Mouse (Mus musculus) kidney, adult 2 months (tissue): Measurements from ENCODE around the gene Ttll11. TPM values are rescaled to one million over a fixed set of nuclear protein-coding genes. Genes with fewer than 3 reads are reported as not detected.
A peak's percentile ranks its signal among the peaks of the same experiment; 100 is the strongest.

Experiments
- DNase-seq: peaks from one replicate; pipeline ENCODE4 v3.0.0; 2021
- H3K27ac ChIP-seq: fragments of 200-500 bp; 2 replicates; pipeline ENCODE4 v1.5.1; 2012; ENCODE audit warnings: low read depth, low read length, control low read depth, inconsistent platforms; ENCODE audit not compliant: insufficient read depth
- H3K27me3 ChIP-seq: fragments of 200-500 bp; replicated peaks from 2 replicates; pipeline ENCODE4 v1.6.1; 2012; ENCODE audit warnings: mild to moderate bottlenecking, moderate library complexity, low read length, inconsistent platforms; ENCODE audit not compliant: control insufficient read depth, insufficient read depth
- H3K36me3 ChIP-seq: fragments of 200-500 bp; 2 replicates; pipeline ENCODE4 v1.6.1; 2012; ENCODE audit warnings: mild to moderate bottlenecking, moderate library complexity, low read length, inconsistent platforms; ENCODE audit not compliant: control insufficient read depth, insufficient read depth
- H3K4me1 ChIP-seq: fragments of 200-500 bp; 2 replicates; pipeline ENCODE4 v1.6.1; 2011; ENCODE audit warnings: low read length; ENCODE audit not compliant: control insufficient read depth, insufficient read depth
- H3K4me3 ChIP-seq: fragments of 200-500 bp; 2 replicates; pipeline ENCODE4 v1.5.1; 2011; ENCODE audit warnings: mild to moderate bottlenecking, low read depth, low read length, control low read depth; ENCODE audit not compliant: insufficient read depth
- CTCF ChIP-seq: fragments of 200-500 bp; conservative IDR thresholded peaks from 2 replicates; pipeline ENCODE4 v1.5.1; 2011; ENCODE audit warnings: low read depth, mild to moderate bottlenecking, control low read depth, low read length, moderate library complexity, mixed read lengths; ENCODE audit not compliant: insufficient read depth, insufficient read length
- POLR2A ChIP-seq: fragments of 200-500 bp; IDR thresholded peaks from one replicate; pipeline ENCODE4 v1.6.1; 2011; ENCODE audit warnings: low read depth, low read length, control low read depth
- WGBS: fragments of 180-500 bp; shearing (Covaris S2); methylation state at CpG from one replicate; pipeline ENCODE4 v1.1.7; 2018; 5-methylcytosine and 5-hydroxymethylcytosine counted together
- polyA plus RNA-seq: library from polyadenylated mRNA; depleted of rRNA; stranded (reverse); fragments of >200 nt; gene quantifications from 2 replicates; pipeline ENCODE4 v1.2.3, GENCODE M21; 2012

Ttll11 gene
- polyA plus RNA-seq, 1 experiment = 0.41 TPM

GRCm38 (mm10) chr2:35944896-35945295 is 34.8 kb downstream of the Ttll11 start:
- Histone ChIP-seq H3K4me1 (no peaks in the 10 kb centered on the region), H3K27me3 (no peaks in the 10 kb centered on the region), H3K36me3 (no peaks in the 10 kb centered on the region), H3K27ac (no peak overlapping the region), H3K4me3 (no peak overlapping the region)
- DNase-seq = no peak
- TF ChIP-seq CTCF = no peak
- no peak for TF ChIP-seq POLR2A
- WGBS = 97% methylated on average over 4 of the region's 4 CpGs

- Histone ChIP-seq H3K27ac (no peak overlapping the region), H3K4me3 (no peak overlapping the region), H3K4me1 (no peaks in the 10 kb centered on the region), H3K36me3 (no peaks in the 10 kb centered on the region), H3K27me3 (no peaks in the 10 kb centered on the region)
- no peak for TF ChIP-seq CTCF
- no peak for TF ChIP-seq POLR2A
- no peak for DNase-seq
- 67% methylated on average over 9 of the region's 9 CpGs for WGBS
These were observed 36.8 kb downstream of the Ttll11 start for GRCm38 (mm10) chr2:35942960-35943359.

GRCm38 (mm10) chr2:35935045-35935444 is 44.7 kb downstream of the Ttll11 start:
- Histone ChIP-seq H3K4me3 (no peak overlapping the region), H3K36me3 (no peaks in the 10 kb centered on the region), H3K27me3 (no peaks in the 10 kb centered on the region), H3K27ac (no peak overlapping the region), H3K4me1 (no peaks in the 10 kb centered on the region)
- no peak for TF ChIP-seq POLR2A
- no peak for TF ChIP-seq CTCF
- no peak for DNase-seq
- whole genome bisulfite sequencing = 72% methylated on average over 5 of the region's 5 CpGs

GRCm38 (mm10) chr2:35933116-35933515 is 46.6 kb downstream of the Ttll11 start:
- 92% methylated on average over 13 of the region's 13 CpGs for WGBS
- Histone ChIP-seq H3K36me3 (no peaks in the 10 kb centered on the region), H3K4me3 (no peak overlapping the region), H3K4me1 (no peaks in the 10 kb centered on the region), H3K27me3 (no peaks in the 10 kb centered on the region), H3K27ac (no peak overlapping the region)
- TF ChIP-seq CTCF = no peak
- no peak for TF ChIP-seq POLR2A
- DNase-seq = no peak

- Histone ChIP-seq H3K4me1 (no peaks in the 10 kb centered on the region), H3K36me3 (no peaks in the 10 kb centered on the region), H3K4me3 (no peak overlapping the region), H3K27ac (no peak overlapping the region), H3K27me3 (no peaks in the 10 kb centered on the region)
- WGBS = 80% methylated on average over 3 of the region's 3 CpGs
- TF ChIP-seq CTCF (0 out of 2 replicates have a peak, but pooled peaks have one; percentile 13), POLR2A (no peak)
- DNase-seq = no peak
These were observed 48.1 kb downstream of the Ttll11 start for GRCm38 (mm10) chr2:35931619-35932018.

GRCm38 (mm10) chr2:35930498-35931149 is 49.1 kb downstream of the Ttll11 start:
- H3K27me3 ChIP-seq = no peaks in the 10 kb centered on the region
- no peak overlapping the region for H3K27ac ChIP-seq
- WGBS = 34% methylated on average over 11 of the region's 11 CpGs
- no peak overlapping the region for H3K4me3 ChIP-seq
- no peaks in the 10 kb centered on the region for H3K36me3 ChIP-seq
- DNase-seq = peak; percentile 68
- TF ChIP-seq POLR2A (no peak), CTCF (peak; percentile 76)
- H3K4me1 ChIP-seq = no peaks in the 10 kb centered on the region

GRCm38 (mm10) chr2:35928133-35928532 is 51.6 kb downstream of the Ttll11 start:
- Histone ChIP-seq H3K36me3 (no peaks in the 10 kb centered on the region), H3K4me1 (no peaks in the 10 kb centered on the region), H3K4me3 (no peak overlapping the region), H3K27ac (no peak overlapping the region), H3K27me3 (no peaks in the 10 kb centered on the region)
- TF ChIP-seq CTCF = no peak
- no peak for TF ChIP-seq POLR2A
- WGBS = 60% methylated on average over 6 of the region's 6 CpGs
- DNase-seq = no peak

- H3K36me3 ChIP-seq = no peaks in the 10 kb centered on the region
- DNase-seq = no peak
- H3K4me1 ChIP-seq = no peaks in the 10 kb centered on the region
- H3K27ac ChIP-seq = no peak overlapping the region
- H3K27me3 ChIP-seq = no peaks in the 10 kb centered on the region
- WGBS = 78% methylated on average over 4 of the region's 4 CpGs
- TF ChIP-seq POLR2A (no peak), CTCF (no peak)
- no peak overlapping the region for H3K4me3 ChIP-seq
These were observed 54.8 kb downstream of the Ttll11 start for GRCm38 (mm10) chr2:35924947-35925346.
